In genomic region chr4:59382131-59382530, GRCm38 (mm10) we compare ENCODE assay signal across 9 mouse cellular contexts. TPM values are rescaled to one million over a fixed set of nuclear protein-coding genes. Genes with fewer than 3 reads are reported as not detected.
DNase-seq lines count a peak whose midpoint lies in the region; ATAC-seq and TF ChIP-seq lines count a peak whose summit lies in the region.
"Had no signal": no experiment of that assay in that cellular context is flagged by ENCODE, and none has a peak within 500 bp of the region (broad histone marks: within the 10 kb centered on the region; RNA-seq: fewer than 3 reads in every experiment).

No protein-coding gene starts in this region.

- peaks cover 27% of the 10 kb centered on the region for H3K4me1 ChIP-seq in heart, embryonic 12.5 days (replicated peaks)
- no peaks in the 10 kb centered on the region; the same call in 1 of the 2 replicates for H3K4me1 ChIP-seq in stomach, embryonic 16.5 days (ENCODE audit: control insufficient read depth, insufficient read depth, low read length)

- no peaks in the 10 kb centered on the region; the same call in 1 of the 2 replicates for H3K36me3 ChIP-seq in heart, embryonic 12.5 days
- no peaks in the 10 kb centered on the region for H3K36me3 ChIP-seq in stomach, embryonic 16.5 days (ENCODE audit: control insufficient read depth, insufficient read depth, low read length)

- DNase-seq in layer of hippocampus, adult 2 months (ENCODE audit: low spot score in 2 of 2): no peak
- no peak for DNase-seq in layer of hippocampus, adult 9-11 months
- DNase-seq in kidney, postnatal 4 days: peak; percentile 61 to 74
- no peak for DNase-seq in right cerebral cortex, postnatal 10 days (ENCODE audit: low spot score in 2 of 2)
- DNase-seq in T-cell, adult 2 months (ENCODE audit: low spot score): no peak

- 0 out of 2 replicates have a peak overlapping the region, but pooled peaks have one; percentile 16 for H3K9ac ChIP-seq in heart, embryonic 12.5 days
- no peak overlapping the region for H3K9ac ChIP-seq in stomach, embryonic 16.5 days (ENCODE audit: low read length)

- peak overlapping the region; percentile 62; the same call in 1 of the 2 replicates for H3K27ac ChIP-seq in layer of hippocampus, adult 2 months
- H3K27ac ChIP-seq in heart, embryonic 12.5 days (ENCODE audit: poor library complexity, severe bottlenecking): no peak overlapping the region
- H3K27ac ChIP-seq in stomach, embryonic 16.5 days (ENCODE audit: low read length): no peak overlapping the region

- H3K4me3 ChIP-seq in layer of hippocampus, adult 2 months: no peak overlapping the region
- no peak overlapping the region for H3K4me3 ChIP-seq in heart, embryonic 12.5 days
- no peak overlapping the region for H3K4me3 ChIP-seq in stomach, embryonic 16.5 days (replicated peaks; ENCODE audit: low read length)
- H3K4me3 ChIP-seq: megakaryocyte, embryonic 14.5 days had no signal

- no peak for ATAC-seq in heart, embryonic 12.5 days (ENCODE audit: insufficient number of reproducible peaks, low FRiP score)
- ATAC-seq in stomach, embryonic 16.5 days (ENCODE audit: insufficient read depth, low FRiP score): no peak
- ATAC-seq in frontal cortex, adult (ENCODE audit: low TSS enrichment): no peak

- no peaks in the 10 kb centered on the region for H3K9me3 ChIP-seq in heart, embryonic 12.5 days (replicated peaks)
- no peaks in the 10 kb centered on the region for H3K9me3 ChIP-seq in stomach, embryonic 16.5 days (replicated peaks; ENCODE audit: control insufficient read depth, low read length)
- H3K9me3 ChIP-seq: megakaryocyte, embryonic 14.5 days had no signal

- 0 out of 2 replicates have a peak, but pooled peaks have one; percentile 17 for TF ChIP-seq CTCF in layer of hippocampus, adult 2 months (conservative IDR thresholded peaks at IDR 0.05)

- H3K4me2 ChIP-seq in heart, embryonic 12.5 days: peak overlapping the region; percentile 25
- H3K4me2 ChIP-seq in stomach, embryonic 16.5 days (ENCODE audit: low read depth, low read length): 0 out of 2 replicates have a peak overlapping the region, but pooled peaks have one; percentile 12

- H3K27me3 ChIP-seq in heart, embryonic 12.5 days (replicated peaks): no peaks in the 10 kb centered on the region
- no peaks in the 10 kb centered on the region for H3K27me3 ChIP-seq in stomach, embryonic 16.5 days (ENCODE audit: control insufficient read depth, insufficient read depth, low read length)
- H3K27me3 ChIP-seq: megakaryocyte, embryonic 14.5 days had no signal

- WGBS in heart, embryonic 12.5 days: 30% methylated on average over 12 of the region's 12 CpGs
- WGBS in stomach, embryonic 16.5 days: 39% methylated on average over 12 of the region's 12 CpGs

RNA-seq across cellular contexts. Expression of gene Susd1, which starts 56.3 kb away (rescaled TPM):
- 10 to 100 TPM in 1 of 2 experiments, 1 to 10 TPM in 1; 9.9 to 10.3 TPM for total RNA-seq in layer of hippocampus, adult 2 months (2021)
- polyA plus RNA-seq in heart, embryonic 12.5 days (2016; fragmentation: Nextera tagmentation; extraction: Ambion mirVana): 9.0 and 10.0 TPM in 2 replicates
- 8.3 and 11.8 TPM in 2 replicates for polyA plus RNA-seq in stomach, embryonic 16.5 days (2015; fragmentation: Nextera tagmentation; extraction: Ambion mirVana)

Comparison
In these comparisons a context has a peak if more than half of its experiments do, and no peak if none do; other contexts are left out.
1. DNase-seq: peak in kidney, postnatal 4 days (2 of 2); none in layer of hippocampus, adult 2 months (0 of 2), layer of hippocampus, adult 9-11 months (single experiment), right cerebral cortex, postnatal 10 days (0 of 2) and T-cell, adult 2 months (single experiment).